Mouse (Mus musculus) CH12.LX (cell line): Measurements from ENCODE around the gene Camkk2.

Source experiments
- BHLHE40 ChIP-seq: IDR thresholded peaks from 2 replicates; pipeline ENCODE4 v1.6.1; 2011; ENCODE audit warnings: mild to moderate bottlenecking, low read depth, low read length, improper control_type of control experiment
- MAFK ChIP-seq: IDR thresholded peaks from 2 replicates; pipeline ENCODE4 v1.6.1; 2011; ENCODE audit warnings: low read length, improper control_type of control experiment; ENCODE audit not compliant: insufficient replicate concordance
- TBP ChIP-seq: conservative IDR thresholded peaks from 2 replicates; pipeline ENCODE4 v1.6.1; 2011; ENCODE audit warnings: low read depth, low read length, improper control_type of control experiment
- USF2 ChIP-seq: conservative IDR thresholded peaks from 2 replicates; pipeline ENCODE4 v1.6.1; 2011; ENCODE audit warnings: low read depth, low read length, improper control_type of control experiment
- ZC3H11A ChIP-seq: IDR thresholded peaks from 2 replicates; pipeline ENCODE4 v1.6.1; 2012; ENCODE audit warnings: low read depth, mild to moderate bottlenecking, inconsistent platforms, low read length, improper control_type of control experiment

DNA sequence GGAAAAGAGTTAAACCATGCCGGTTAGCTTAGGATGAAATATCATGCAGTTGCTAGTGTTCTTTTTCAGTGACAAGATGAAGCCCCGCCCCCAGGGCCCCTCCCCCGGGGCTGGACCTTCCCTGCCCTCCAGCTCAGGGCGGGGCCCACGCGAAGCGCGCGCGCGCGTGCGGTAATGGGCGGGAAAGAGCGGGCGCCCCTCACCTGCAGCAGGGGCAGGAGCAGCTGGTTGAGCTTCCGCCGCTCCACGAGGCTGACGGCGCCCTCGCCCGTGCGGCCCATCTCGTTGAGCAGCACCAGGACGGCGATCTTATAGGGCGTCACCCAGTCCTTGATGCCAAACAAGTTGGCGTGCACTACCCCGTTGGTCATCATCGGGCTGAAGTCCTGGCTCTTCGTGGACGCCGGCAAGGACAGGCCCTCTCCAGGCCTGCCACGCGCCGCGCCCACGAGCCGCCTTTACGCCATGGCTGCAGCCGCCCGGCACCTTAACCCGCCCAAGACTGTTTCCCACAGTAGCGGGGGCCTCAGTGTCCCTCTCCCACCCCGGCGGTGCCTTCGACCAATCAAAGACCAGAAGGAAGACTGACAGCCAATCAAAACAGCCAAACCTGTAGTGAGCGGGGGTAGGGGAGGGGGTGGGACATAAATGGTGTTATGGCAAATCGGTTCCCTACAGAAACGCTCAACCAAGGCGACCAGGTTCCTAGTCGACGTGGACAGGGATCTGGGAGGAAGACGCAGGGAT, 41.7 kb upstream of the Camkk2 start, which contains the start of gene Anapc5:
- TF ChIP-seq BHLHE40, result peak; percentile 60
- TF ChIP-seq TBP, result peak; percentile 90
- TF ChIP-seq ZC3H11A, result no peak
- TF ChIP-seq MAFK, result 0 out of 2 replicates have a peak, but pooled peaks have one; percentile 24
- no peak for TF ChIP-seq USF2
